Mouse (Mus musculus) lung, adult 2 months (tissue): Measurements from ENCODE around the gene Hoxc10.

Source experiments
- CTCF ChIP-seq: fragments of 200-500 bp; IDR thresholded peaks from 2 replicates; pipeline ENCODE4 v1.5.1; 2011; ENCODE audit warnings: mild to moderate bottlenecking, low read length, control low read depth; ENCODE audit not compliant: insufficient read depth
- POLR2A ChIP-seq: fragments of 200-500 bp; IDR thresholded peaks from 2 replicates; pipeline ENCODE4 v1.6.1; 2011; ENCODE audit warnings: low read depth, mild to moderate bottlenecking, control low read depth, low read length, borderline replicate concordance; ENCODE audit errors: extremely low read depth

DNA sequence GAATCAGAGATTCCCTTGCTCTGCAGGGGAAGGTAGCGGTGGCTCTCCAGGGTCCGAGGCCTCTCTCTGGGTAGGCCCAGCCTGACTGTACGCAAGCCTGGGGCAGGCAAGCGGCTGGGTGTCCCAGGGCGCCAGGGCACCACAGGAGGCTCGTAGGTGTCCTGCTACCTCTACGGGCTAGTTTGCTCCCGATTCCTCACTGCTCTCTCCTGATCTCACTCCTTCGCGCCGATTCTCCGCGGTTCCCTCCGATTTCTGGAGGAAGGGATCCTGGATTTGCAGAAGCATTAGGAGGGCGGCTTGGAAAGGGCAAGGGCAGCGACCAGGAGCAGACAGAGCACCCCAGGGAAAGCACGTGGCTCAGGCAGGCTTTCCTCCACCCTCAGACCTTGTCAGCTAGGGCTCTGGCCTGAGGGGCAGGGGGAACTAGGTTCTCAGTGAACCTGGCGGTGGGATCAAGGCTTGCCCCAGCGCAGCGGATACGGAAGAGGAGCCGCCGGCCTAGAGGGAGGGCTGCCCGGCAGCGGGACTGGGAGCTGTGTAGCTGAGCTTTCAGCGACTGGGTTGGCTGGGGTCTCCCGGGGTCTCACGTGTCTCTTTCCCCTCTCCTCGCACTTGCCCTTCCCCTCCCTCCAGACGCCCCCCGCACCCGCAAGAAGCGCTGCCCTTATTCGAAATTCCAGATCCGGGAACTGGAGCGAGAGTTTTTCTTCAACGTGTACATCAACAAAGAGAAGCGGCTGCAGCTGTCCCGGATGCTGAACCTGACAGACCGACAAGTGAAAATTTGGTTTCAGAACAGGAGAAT lies 10.6 kb upstream of the Hoxc10 start:
- TF ChIP-seq POLR2A (no peak), CTCF (no peak)
